Mouse (Mus musculus) MEL (cell line): Measurements from ENCODE around the gene Actn1. TPM values are rescaled to one million over a fixed set of nuclear protein-coding genes. Genes with fewer than 3 reads are reported as not detected.

ENCODE experiments used
- DNase-seq: peaks from one replicate; pipeline ENCODE4 v3.0.0; 2011; ENCODE audit warnings: low read depth, low spot score
- H3K27ac ChIP-seq: 2 replicates; pipeline ENCODE4 v1.5.1; 2012; ENCODE audit warnings: low read depth, mild to moderate bottlenecking, control low read depth, low read length, moderate library complexity; ENCODE audit not compliant: control insufficient read depth
- H3K27me3 ChIP-seq, 2 experiments: fragments of 150-350 bp in 1 of 2; sonication (generic) in 1 of 2; 2 replicates each; pipeline ENCODE4 v1.6.1; 2012; ENCODE audit warnings: low read length in 2 of 2, mild to moderate bottlenecking in 2 of 2, improper control_type of control experiment in 1 of 2, moderate library complexity in 1 of 2; ENCODE audit not compliant: insufficient read depth in 2 of 2, control insufficient read depth in 1 of 2
- H3K36me3 ChIP-seq, 2 experiments: 2 replicates each; pipeline ENCODE4 v1.6.1; 2012 to 2014; ENCODE audit warnings: low read length in 2 of 2, improper control_type of control experiment in 1 of 2, inconsistent platforms in 1 of 2, mild to moderate bottlenecking in 1 of 2; ENCODE audit not compliant: insufficient read depth in 2 of 2, control insufficient read depth in 1 of 2
- H3K4me1 ChIP-seq, 2 experiments: fragments of 150-350 bp in 1 of 2; sonication (generic) in 1 of 2; 2 replicates each; pipeline ENCODE4 v1.6.1; 2012; ENCODE audit warnings: low read length in 2 of 2, improper control_type of control experiment in 1 of 2, mild to moderate bottlenecking in 1 of 2; ENCODE audit not compliant: insufficient read depth in 2 of 2, control insufficient read depth in 1 of 2
- H3K4me3 ChIP-seq, 2 experiments: fragments of 150-350 bp in 1 of 2; sonication (generic) in 1 of 2; 2 replicates each; pipeline ENCODE4 v1.5.1; 2012; ENCODE audit warnings: low read depth in 2 of 2, low read length in 2 of 2, mild to moderate bottlenecking in 2 of 2, moderate library complexity in 2 of 2, control low read depth in 1 of 2, improper control_type of control experiment in 1 of 2; ENCODE audit not compliant: control insufficient read depth in 1 of 2, insufficient read depth in 1 of 2
- H3K79me2 ChIP-seq: 2 replicates; pipeline ENCODE4 v1.6.1; 2012; ENCODE audit warnings: mild to moderate bottlenecking, low read length, moderate library complexity; ENCODE audit not compliant: control insufficient read depth, poor library complexity, insufficient read depth
- H3K9ac ChIP-seq: 2 replicates; pipeline ENCODE4 v1.6.1; 2012; ENCODE audit warnings: low read depth, mild to moderate bottlenecking, control low read depth, low read length, moderate library complexity; ENCODE audit not compliant: control insufficient read depth, poor library complexity, severe bottlenecking
- H3K9me3 ChIP-seq: fragments of 150-350 bp; sonication (generic); replicated peaks from 2 replicates; pipeline ENCODE4 v1.6.1; 2012; ENCODE audit warnings: mild to moderate bottlenecking, low read length, improper control_type of control experiment, moderate library complexity; ENCODE audit not compliant: insufficient read depth
- CHD2 ChIP-seq: IDR thresholded peaks from 2 replicates; pipeline ENCODE4 v1.6.1; 2011; ENCODE audit warnings: low read length, improper control_type of control experiment
- E2F4 ChIP-seq: IDR thresholded peaks from 2 replicates; pipeline ENCODE4 v1.6.1; 2011; ENCODE audit warnings: low read depth, low read length, improper control_type of control experiment, borderline replicate concordance
- EP300 ChIP-seq, 2 experiments: IDR thresholded peaks; 2 replicates each; pipeline ENCODE4 v1.6.1; 2011; ENCODE audit warnings: improper control_type of control experiment in 2 of 2, low read length in 2 of 2, low read depth in 1 of 2, mild to moderate bottlenecking in 1 of 2
- ETS1 ChIP-seq: IDR thresholded peaks from 2 replicates; pipeline ENCODE4 v1.6.1; 2012; ENCODE audit warnings: low read depth, mild to moderate bottlenecking, inconsistent platforms, low read length, improper control_type of control experiment, moderate library complexity
- GABPA ChIP-seq: IDR thresholded peaks from 2 replicates; pipeline ENCODE4 v1.6.1; 2012; ENCODE audit warnings: low read depth, mild to moderate bottlenecking, inconsistent platforms, low read length, improper control_type of control experiment, moderate library complexity
- JUND ChIP-seq: IDR thresholded peaks from 2 replicates; pipeline ENCODE4 v1.6.1; 2011; ENCODE audit warnings: low read depth, mild to moderate bottlenecking, improper control_type of control experiment, low read length
- KAT2A ChIP-seq: conservative IDR thresholded peaks from 2 replicates; pipeline ENCODE4 v1.6.1; 2012; ENCODE audit warnings: low read depth, low read length, improper control_type of control experiment, inconsistent platforms
- MAX ChIP-seq: IDR thresholded peaks from 2 replicates; pipeline ENCODE4 v1.6.1; 2011; ENCODE audit warnings: low read length, improper control_type of control experiment
- MAZ ChIP-seq: IDR thresholded peaks from 2 replicates; pipeline ENCODE4 v1.6.1; 2012; ENCODE audit warnings: low read depth, mild to moderate bottlenecking, inconsistent platforms, low read length, improper control_type of control experiment
- POLR2A ChIP-seq, 2 experiments: IDR thresholded peaks; 2 replicates each; pipeline ENCODE4 v1.6.1; 2011 to 2012; ENCODE audit warnings: low read length in 2 of 2, mild to moderate bottlenecking in 2 of 2, control low read depth in 1 of 2, improper control_type of control experiment in 1 of 2, low read depth in 1 of 2, moderate library complexity in 1 of 2; ENCODE audit not compliant: control insufficient read depth in 1 of 2, insufficient read depth in 1 of 2, poor library complexity in 1 of 2
- POLR2AphosphoS5 ChIP-seq: IDR thresholded peaks from 2 replicates; pipeline ENCODE4 v1.6.1; 2012; ENCODE audit warnings: low read depth, borderline replicate concordance, mild to moderate bottlenecking, inconsistent platforms, low read length, moderate library complexity, mixed read lengths
- RCOR1 ChIP-seq: IDR thresholded peaks from 2 replicates; pipeline ENCODE4 v1.6.1; 2012; ENCODE audit warnings: low read depth, mild to moderate bottlenecking, inconsistent platforms, low read length, improper control_type of control experiment
- TAL1 ChIP-seq: IDR thresholded peaks from 2 replicates; pipeline ENCODE4 v1.6.1; 2012; ENCODE audit warnings: mild to moderate bottlenecking, inconsistent platforms, low read length, moderate library complexity, mixed read lengths
- UBTF ChIP-seq: IDR thresholded peaks from 2 replicates; pipeline ENCODE4 v1.6.1; 2012; ENCODE audit warnings: low read depth, mild to moderate bottlenecking, inconsistent platforms, low read length, improper control_type of control experiment, moderate library complexity, borderline replicate concordance; ENCODE audit not compliant: insufficient read depth
- ZMIZ1 ChIP-seq: IDR thresholded peaks from 2 replicates; pipeline ENCODE4 v1.6.1; 2012; ENCODE audit warnings: low read depth, mild to moderate bottlenecking, inconsistent platforms, low read length, improper control_type of control experiment, moderate library complexity
- polyA plus RNA-seq, 2 experiments: library from polyadenylated mRNA; stranded (reverse) in 1 of 2; unstranded in 1 of 2; fragments of >175 nt in 1 of 2; fragments of >200 nt in 1 of 2; gene quantifications; 2 replicates each; pipeline versions ENCODE4 v1.2.1 to v1.2.4; 2012; ENCODE audit warnings: low replicate concordance in 2 of 2, low read depth in 1 of 2; ENCODE audit not compliant: insufficient read length in 2 of 2, insufficient read depth in 1 of 2, missing spikeins in 1 of 2
- total RNA-seq: library from RNA; depleted of rRNA; stranded (reverse); fragments of 300-350 nt; gene quantifications from 2 replicates; pipeline ENCODE4 v1.2.3, GENCODE M21; 2012

The Actn1 gene
- total and polyA plus RNA-seq, 3 experiments: 7.8 to 27.0 TPM; not detected in 1

- no peak for TF ChIP-seq EP300 (IDR thresholded peaks at IDR 0.05; ENCODE audit: low read depth in 1 of 2, low read length in 2 of 2)
- no peak for TF ChIP-seq ZMIZ1
- no peak for TF ChIP-seq MAZ
- no peak for TF ChIP-seq ETS1
Measured at GRCm38 (mm10) chr12:80259216-80260055, 735 bp downstream of the Actn1 start (continued).

GRCm38 (mm10) chr12:80258520-80259215, 1.5 kb downstream of the Actn1 start:
- TF ChIP-seq POLR2AphosphoS5 (no peak), RCOR1 (no peak), KAT2A (no peak), E2F4 (no peak), POLR2A (IDR thresholded peaks at IDR 0.05; ENCODE audit: control insufficient read depth in 1 of 2, insufficient read depth in 1 of 2, low read depth in 1 of 2, low read length in 2 of 2, poor library complexity in 1 of 2) (0 out of 4 replicates have a peak, but pooled peaks of 1 of the 2 experiments have one; percentile 34), TAL1 (no peak), CHD2 (no peak), UBTF (no peak), GABPA (no peak)
- peaks cover 0 to 6% of the 10 kb centered on the region in 2 experiments; a peak in 1 of 4 replicates for H3K4me1 ChIP-seq
- H3K79me2 ChIP-seq: peaks cover 7% of the 10 kb centered on the region
- DNase-seq: peak; percentile 24
- H3K36me3 ChIP-seq: no peaks in the 10 kb centered on the region
- H3K27me3 ChIP-seq: no peaks in the 10 kb centered on the region
- no peaks in the 10 kb centered on the region for H3K9me3 ChIP-seq
- peak overlapping the region; percentile 87 for H3K9ac ChIP-seq
- peak overlapping the region; percentile 89 to 94 for H3K4me3 ChIP-seq
- no peak overlapping the region for H3K27ac ChIP-seq

- Histone ChIP-seq H3K9ac (no peak overlapping the region), H3K27ac (no peak overlapping the region), H3K79me2 (0 out of 2 replicates have a peak, but pooled peaks cover 1% of the 10 kb centered on the region), H3K4me3 (no peak overlapping the region), H3K36me3 (no peaks in the 10 kb centered on the region), H3K4me1 (no peaks in the 10 kb centered on the region), H3K27me3 (no peaks in the 10 kb centered on the region), H3K9me3 (no peaks in the 10 kb centered on the region)
- DNase-seq: no peak
- no peak for TF ChIP-seq JUND
- TF ChIP-seq CHD2: no peak
- TF ChIP-seq MAX: no peak
- TF ChIP-seq MAZ: no peak
Measured at GRCm38 (mm10) chr12:80251978-80252377, 8.2 kb downstream of the Actn1 start.
